Mouse (Mus musculus): ENCODE measurements at regions not wholly inside any gene's neighbourhood (a gene's known extent, or its start where the extent isn't known, plus 50 kb on each side); places are given as distances from the start of the nearest gene placed in this dataset.

DNA sequence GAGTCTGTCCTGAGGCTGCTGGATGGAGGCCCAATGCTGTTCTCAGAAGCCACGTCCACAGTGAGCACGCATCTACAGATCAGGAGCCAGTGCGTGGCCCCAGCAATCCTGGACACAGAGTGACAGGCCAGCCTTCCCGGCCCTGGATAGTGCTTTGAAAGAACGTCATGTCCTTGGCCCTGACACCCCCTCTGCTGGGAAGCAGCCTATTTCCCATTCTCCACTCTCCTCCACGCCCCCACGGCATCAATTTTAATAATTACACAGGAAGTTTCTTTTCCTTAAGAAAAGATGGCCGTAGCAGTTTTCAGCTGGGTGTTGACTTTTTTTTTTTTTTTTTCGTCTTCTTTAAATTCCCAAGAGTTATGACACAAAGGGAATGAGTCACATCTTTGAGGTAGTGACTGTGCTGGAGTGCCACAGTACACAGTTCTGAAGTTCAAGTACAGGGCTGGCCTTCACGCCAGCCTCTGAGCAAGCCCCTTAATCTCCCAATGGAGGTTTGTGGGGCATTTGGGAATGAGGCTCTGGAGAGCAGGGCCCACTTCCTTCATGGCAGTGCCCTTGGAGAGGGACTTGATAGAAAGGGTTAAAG is 1280.1 kb upstream of the A1bg start:
- H3K4me1 ChIP-seq (ENCODE audit: control insufficient read depth, insufficient read depth, low read length) = peaks cover 15% of the 10 kb centered on the region; the same call in 1 of the 2 replicates
- H3K9ac ChIP-seq (ENCODE audit: low read depth, low read length) = no peak overlapping the region
- H3K4me3 ChIP-seq (ENCODE audit: insufficient read depth, low read depth, low read length) = no peak overlapping the region
- 74% methylated on average over 10 of the region's 10 CpGs for WGBS
- no peaks in the 10 kb centered on the region for H3K79me2 ChIP-seq (ENCODE audit: control insufficient read depth, insufficient read depth, low read length)
- H3K36me3 ChIP-seq (ENCODE audit: control insufficient read depth, insufficient read depth, low read length) = no peaks in the 10 kb centered on the region
- TF ChIP-seq CTCF (IDR thresholded peaks at IDR 0.05; ENCODE audit: low read depth, low read length) = no peak
- TF ChIP-seq POLR2A (IDR thresholded peaks at IDR 0.05; ENCODE audit: extremely low read depth, insufficient read depth, low read length) = no peak
- H3K27me3 ChIP-seq (ENCODE audit: control insufficient read depth, insufficient read depth, low read length) = no peaks in the 10 kb centered on the region
- no peak overlapping the region for H3K27ac ChIP-seq (replicated peaks; ENCODE audit: insufficient read depth, low read depth, low read length)
- DNase-seq (ENCODE audit: extremely low read depth, low read depth, low spot score) = no peak

GRCm38 (mm10) chr15:62198721-62199120 is 1275.9 kb upstream of the A1bg start:
- H3K4me1 ChIP-seq (ENCODE audit: control insufficient read depth, insufficient read depth, low read length) = peaks cover 2% of the 10 kb centered on the region; the same call in 1 of the 2 replicates
- no peak overlapping the region for H3K4me3 ChIP-seq (ENCODE audit: insufficient read depth, low read depth, low read length)
- DNase-seq (ENCODE audit: extremely low read depth, low read depth, low spot score) = no peak
- no peak overlapping the region for H3K9ac ChIP-seq (ENCODE audit: low read depth, low read length)
- no peaks in the 10 kb centered on the region for H3K79me2 ChIP-seq (ENCODE audit: control insufficient read depth, insufficient read depth, low read length)
- H3K27me3 ChIP-seq (ENCODE audit: control insufficient read depth, insufficient read depth, low read length) = no peaks in the 10 kb centered on the region
- H3K36me3 ChIP-seq (ENCODE audit: control insufficient read depth, insufficient read depth, low read length) = no peaks in the 10 kb centered on the region
- H3K27ac ChIP-seq (replicated peaks; ENCODE audit: insufficient read depth, low read depth, low read length) = no peak overlapping the region
- 93% methylated on average over 6 of the region's 6 CpGs for WGBS
- TF ChIP-seq CTCF (IDR thresholded peaks at IDR 0.05; ENCODE audit: low read depth, low read length) = no peak
- TF ChIP-seq POLR2A (IDR thresholded peaks at IDR 0.05; ENCODE audit: extremely low read depth, insufficient read depth, low read length) = no peak

- Histone ChIP-seq H3K36me3 (ENCODE audit: control insufficient read depth, insufficient read depth, low read length) (no peaks in the 10 kb centered on the region), H3K9ac (ENCODE audit: low read depth, low read length) (no peak overlapping the region), H3K79me2 (ENCODE audit: control insufficient read depth, insufficient read depth, low read length) (no peaks in the 10 kb centered on the region), H3K27ac (replicated peaks; ENCODE audit: insufficient read depth, low read depth, low read length) (no peak overlapping the region), H3K4me3 (ENCODE audit: insufficient read depth, low read depth, low read length) (no peak overlapping the region), H3K27me3 (ENCODE audit: control insufficient read depth, insufficient read depth, low read length) (no peaks in the 10 kb centered on the region), H3K4me1 (ENCODE audit: control insufficient read depth, insufficient read depth, low read length) (peaks cover 2% of the 10 kb centered on the region; the same call in 1 of the 2 replicates)
- no peak for DNase-seq (ENCODE audit: extremely low read depth, low read depth, low spot score)
- TF ChIP-seq POLR2A (IDR thresholded peaks at IDR 0.05; ENCODE audit: extremely low read depth, insufficient read depth, low read length) (no peak), CTCF (IDR thresholded peaks at IDR 0.05; ENCODE audit: low read depth, low read length) (no peak)
- 95% methylated on average over 4 of the region's 4 CpGs for WGBS
These were observed 1275.4 kb upstream of the A1bg start for GRCm38 (mm10) chr15:62198194-62198593.

GRCm38 (mm10) chr15:62195440-62195839 is 1272.6 kb upstream of the A1bg start:
- 73% methylated on average over 5 of the region's 5 CpGs for WGBS
- TF ChIP-seq CTCF (IDR thresholded peaks at IDR 0.05; ENCODE audit: low read depth, low read length) = no peak
- TF ChIP-seq POLR2A (IDR thresholded peaks at IDR 0.05; ENCODE audit: extremely low read depth, insufficient read depth, low read length) = no peak
- no peak for DNase-seq (ENCODE audit: extremely low read depth, low read depth, low spot score)

DNA sequence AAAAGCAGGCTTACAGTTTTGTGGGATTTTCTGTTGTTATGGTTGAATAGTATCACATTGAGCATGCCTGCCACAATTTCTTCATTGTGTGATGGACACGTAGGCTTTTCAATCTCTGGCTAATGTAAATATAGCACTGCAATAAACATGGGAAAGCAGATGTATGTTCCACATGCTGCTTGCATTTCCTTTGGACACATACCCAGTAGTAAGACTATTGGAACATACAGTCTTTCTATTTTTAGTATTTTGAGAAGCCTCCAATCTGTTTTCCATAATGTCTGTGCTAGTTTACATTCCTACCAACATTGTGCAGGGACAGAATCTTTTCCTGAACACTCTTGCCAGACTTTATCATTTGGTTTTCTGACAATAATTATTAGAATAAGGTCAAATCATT is 1269.9 kb upstream of the A1bg start:
- no peak overlapping the region for H3K4me3 ChIP-seq (ENCODE audit: insufficient read depth, low read depth, low read length)
- H3K36me3 ChIP-seq (ENCODE audit: control insufficient read depth, insufficient read depth, low read length) = no peaks in the 10 kb centered on the region
- no peak for TF ChIP-seq CTCF (IDR thresholded peaks at IDR 0.05; ENCODE audit: low read depth, low read length)
- TF ChIP-seq POLR2A (IDR thresholded peaks at IDR 0.05; ENCODE audit: extremely low read depth, insufficient read depth, low read length) = no peak
- WGBS = 96% methylated on average over 1 of the region's 1 CpGs
- H3K27ac ChIP-seq (replicated peaks; ENCODE audit: insufficient read depth, low read depth, low read length) = no peak overlapping the region
- DNase-seq (ENCODE audit: extremely low read depth, low read depth, low spot score) = no peak
- H3K79me2 ChIP-seq (ENCODE audit: control insufficient read depth, insufficient read depth, low read length) = no peaks in the 10 kb centered on the region; the same call in 1 of the 2 replicates
- H3K4me1 ChIP-seq (ENCODE audit: control insufficient read depth, insufficient read depth, low read length) = no peaks in the 10 kb centered on the region; the same call in 1 of the 2 replicates
- no peak overlapping the region for H3K9ac ChIP-seq (ENCODE audit: low read depth, low read length)
- no peaks in the 10 kb centered on the region for H3K27me3 ChIP-seq (ENCODE audit: control insufficient read depth, insufficient read depth, low read length)

More at GRCm38 (mm10) chr15:62195440-62195839, 1272.6 kb upstream of the A1bg start:
- no peak overlapping the region for H3K4me3 ChIP-seq (ENCODE audit: insufficient read depth, low read depth, low read length)
- H3K4me1 ChIP-seq (ENCODE audit: control insufficient read depth, insufficient read depth, low read length) = no peaks in the 10 kb centered on the region; the same call in 1 of the 2 replicates
- H3K27ac ChIP-seq (replicated peaks; ENCODE audit: insufficient read depth, low read depth, low read length) = no peak overlapping the region
- no peak overlapping the region for H3K9ac ChIP-seq (ENCODE audit: low read depth, low read length)
- no peaks in the 10 kb centered on the region for H3K36me3 ChIP-seq (ENCODE audit: control insufficient read depth, insufficient read depth, low read length)
- no peaks in the 10 kb centered on the region for H3K79me2 ChIP-seq (ENCODE audit: control insufficient read depth, insufficient read depth, low read length)
- no peaks in the 10 kb centered on the region for H3K27me3 ChIP-seq (ENCODE audit: control insufficient read depth, insufficient read depth, low read length)

GRCm38 (mm10) chr15:62191641-62192040 is 1268.8 kb upstream of the A1bg start:
- TF ChIP-seq CTCF (IDR thresholded peaks at IDR 0.05; ENCODE audit: low read depth, low read length) = no peak
- TF ChIP-seq POLR2A (IDR thresholded peaks at IDR 0.05; ENCODE audit: extremely low read depth, insufficient read depth, low read length) = no peak
- 95% methylated on average over 1 of the region's 1 CpGs for WGBS
- no peaks in the 10 kb centered on the region for H3K27me3 ChIP-seq (ENCODE audit: control insufficient read depth, insufficient read depth, low read length)
- H3K79me2 ChIP-seq (ENCODE audit: control insufficient read depth, insufficient read depth, low read length) = no peaks in the 10 kb centered on the region; the same call in 1 of the 2 replicates
- no peaks in the 10 kb centered on the region for H3K36me3 ChIP-seq (ENCODE audit: control insufficient read depth, insufficient read depth, low read length)
- no peak for DNase-seq (ENCODE audit: extremely low read depth, low read depth, low spot score)
- no peaks in the 10 kb centered on the region; the same call in 1 of the 2 replicates for H3K4me1 ChIP-seq (ENCODE audit: control insufficient read depth, insufficient read depth, low read length)
- H3K27ac ChIP-seq (replicated peaks; ENCODE audit: insufficient read depth, low read depth, low read length) = no peak overlapping the region
- H3K9ac ChIP-seq (ENCODE audit: low read depth, low read length) = no peak overlapping the region
- H3K4me3 ChIP-seq (ENCODE audit: insufficient read depth, low read depth, low read length) = no peak overlapping the region
